Mouse (Mus musculus): ENCODE measurements around the gene Tubb4b.

DNA sequence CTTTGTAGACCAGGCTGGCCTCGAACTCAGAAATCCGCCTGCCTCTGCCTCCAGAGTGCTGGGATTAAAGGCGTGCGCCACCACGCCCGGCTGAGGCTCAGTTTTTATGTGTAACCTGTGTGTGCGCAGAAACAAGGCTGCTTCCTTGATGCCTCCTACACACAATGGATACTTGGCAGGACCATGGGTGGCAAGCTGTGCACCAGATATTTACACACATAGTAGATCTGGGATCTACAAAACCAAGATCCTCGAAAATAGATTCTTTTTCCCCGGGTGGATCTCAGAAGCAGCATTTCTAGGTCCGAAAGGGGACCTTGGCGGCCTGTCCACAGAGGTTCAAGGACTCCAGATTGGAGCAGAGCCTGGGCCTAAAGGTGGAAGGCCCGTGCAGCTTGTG, 37.4 kb upstream of the Tubb4b start:
- no peak for TF ChIP-seq POLR2A (IDR thresholded peaks at IDR 0.05; ENCODE audit: control insufficient read depth in 1 of 2, insufficient read depth in 1 of 2, low read depth in 1 of 2, low read length in 2 of 2, poor library complexity in 1 of 2)
- no peak for TF ChIP-seq CHD2 (IDR thresholded peaks at IDR 0.05; ENCODE audit: low read length)
- no peak for TF ChIP-seq NRF1 (IDR thresholded peaks at IDR 0.05; ENCODE audit: insufficient read depth, low read depth, low read length, poor library complexity, severe bottlenecking)
- no peak for TF ChIP-seq ZNF384 (IDR thresholded peaks at IDR 0.05; ENCODE audit: low read depth, low read length)
- no peak for TF ChIP-seq ETS1 (IDR thresholded peaks at IDR 0.05; ENCODE audit: low read depth, low read length)
- TF ChIP-seq CTCF (IDR thresholded peaks at IDR 0.05 in 2 of 3, conservative IDR thresholded peaks at IDR 0.05 in 1 of 3; ENCODE audit: control insufficient read depth in 1 of 3, insufficient read depth in 1 of 3, low read depth in 2 of 3, low read length in 3 of 3, poor library complexity in 1 of 3, severe bottlenecking in 1 of 3) = no peak
